Mouse (Mus musculus) lung, adult 18-20 months (tissue): Measurements from ENCODE around the gene Treh.

Source experiments
- DNase-seq, 2 experiments: peaks; one replicate each; pipeline ENCODE4 v3.0.0; 2022; ENCODE audit warnings: mixed read lengths in 2 of 2

Treh gene

DNA sequence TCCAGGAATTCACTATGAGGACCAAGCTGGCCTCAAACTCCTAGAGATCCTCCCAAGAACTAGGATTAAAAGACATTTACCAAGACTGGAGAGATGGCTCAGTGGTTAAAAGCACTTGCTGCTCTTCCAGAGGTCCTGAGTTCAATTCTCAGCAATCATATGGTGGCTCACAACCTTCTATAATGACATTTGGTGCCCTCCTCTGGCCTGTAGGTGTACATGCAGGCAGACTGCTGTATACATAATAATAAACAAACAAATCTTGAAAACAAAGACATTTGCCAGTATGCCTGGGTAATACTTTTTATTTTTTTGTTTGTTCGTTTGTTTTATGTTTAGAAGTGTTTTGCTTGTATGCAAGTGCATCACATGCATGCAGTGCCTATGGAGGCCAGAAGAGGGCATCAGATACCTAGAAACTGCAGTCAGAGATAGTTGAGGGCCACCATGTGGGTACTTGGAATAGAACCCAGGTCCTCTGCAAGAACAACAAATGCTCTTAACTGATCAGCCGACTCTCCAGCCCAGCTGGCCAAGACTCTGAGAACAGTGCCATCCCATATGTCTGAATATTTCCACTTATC is 5.3 kb downstream of the Treh start:
- no peak for DNase-seq

GRCm38 (mm10) chr9:44679565-44679964 is 6.5 kb downstream of the Treh start:
- DNase-seq, result no peak

DNA sequence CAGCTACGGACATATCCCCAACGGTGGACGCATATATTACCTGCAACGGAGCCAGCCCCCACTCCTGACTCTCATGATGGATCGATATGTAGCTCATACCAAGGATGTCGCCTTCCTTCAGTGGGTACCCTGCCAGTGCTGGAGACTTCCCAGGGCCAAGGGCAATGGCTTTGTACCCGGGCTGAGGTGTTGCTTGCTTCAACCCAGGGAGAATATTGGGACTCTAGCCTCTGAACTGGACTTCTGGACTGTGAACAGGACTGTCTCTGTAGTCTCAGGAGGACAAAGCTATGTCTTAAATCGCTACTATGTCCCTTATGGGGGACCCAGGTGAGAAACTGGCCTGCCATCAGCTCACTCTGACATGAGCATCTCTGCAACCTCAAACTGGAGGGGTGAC is 10.0 kb downstream of the Treh start:
- no peak for DNase-seq

DNA sequence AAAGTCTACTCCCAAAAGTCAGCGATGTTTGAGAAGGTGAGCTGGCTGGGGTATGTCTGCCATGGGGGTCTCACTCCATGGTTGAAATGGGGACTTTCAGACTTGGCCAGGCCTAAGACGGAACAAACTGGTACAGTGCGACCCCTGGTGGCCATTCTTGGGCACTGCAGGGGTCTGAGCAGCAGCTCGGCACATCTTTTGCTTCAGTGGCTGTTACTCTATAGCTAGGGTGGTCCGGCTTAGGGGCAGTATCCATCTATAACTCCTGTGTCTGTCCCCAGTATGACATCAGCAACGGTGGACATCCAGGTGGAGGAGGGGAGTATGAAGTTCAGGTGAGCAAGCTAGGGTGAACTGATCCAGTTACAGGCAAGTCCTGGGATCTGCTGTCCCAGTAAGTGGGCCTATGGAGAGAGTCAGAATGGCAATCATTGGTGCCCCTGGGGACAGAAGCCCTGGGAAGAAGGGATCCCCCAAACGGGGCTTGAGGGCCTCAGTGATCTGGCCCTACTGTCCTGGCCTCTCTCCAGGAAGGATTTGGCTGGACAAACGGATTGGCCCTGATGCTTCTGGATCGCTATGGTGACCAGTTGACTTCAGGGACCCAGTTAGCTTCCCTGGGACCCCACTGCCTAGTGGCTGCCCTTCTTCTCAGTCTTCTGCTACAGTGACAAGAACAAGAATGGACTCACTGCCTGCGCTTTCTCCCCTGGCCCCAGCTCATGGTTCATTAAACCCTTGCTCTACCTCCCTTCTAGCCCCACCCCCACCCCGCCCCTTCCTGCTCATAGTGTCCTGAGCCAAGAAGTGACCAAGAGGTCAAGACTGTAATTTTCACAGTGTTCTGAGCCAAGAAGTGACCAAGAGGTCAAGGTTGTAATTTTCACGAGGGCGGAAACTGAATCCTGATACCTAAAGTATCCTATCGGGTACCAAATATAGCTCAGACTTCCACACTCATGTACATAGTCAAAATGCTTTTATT is 12.6 kb downstream of the Treh start:
- DNase-seq, result peak; percentile 57 to 62

GRCm38 (mm10) chr9:44686638-44687037 is 13.6 kb downstream of the Treh start:
- no peak for DNase-seq

- no peak for DNase-seq
These were observed 15.0 kb downstream of the Treh start for GRCm38 (mm10) chr9:44688013-44688412.

- DNase-seq, result peak in 1 of 2 experiments; percentile 54
These were observed 17.6 kb downstream of the Treh start for GRCm38 (mm10) chr9:44690641-44691040.

GRCm38 (mm10) chr9:44691671-44692520 is 18.9 kb downstream of the Treh start:
- DNase-seq, result peak; percentile 87 to 92

- DNase-seq, result no peak
These were observed 20.0 kb downstream of the Treh start for GRCm38 (mm10) chr9:44693071-44693470.

DNA sequence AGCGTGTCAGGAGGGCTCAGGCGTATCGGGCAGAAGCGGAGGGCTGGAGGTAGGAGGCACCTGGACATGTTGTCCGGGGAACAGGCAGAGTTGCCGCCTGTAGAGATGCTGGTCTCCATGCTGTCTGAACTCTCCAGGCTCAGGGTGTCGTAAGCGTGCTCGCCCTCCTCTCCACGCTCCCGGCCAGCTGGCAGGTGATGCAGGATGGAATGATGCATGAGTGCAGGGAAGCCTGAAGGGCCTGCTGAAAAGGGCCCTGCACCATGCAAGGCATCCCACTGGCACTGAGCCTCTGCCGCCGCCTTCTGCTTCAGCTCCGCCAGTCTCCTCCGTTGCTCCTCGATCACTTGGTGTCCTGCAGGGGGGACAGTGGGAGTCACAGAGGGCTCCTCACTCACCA is 24.8 kb downstream of the Treh start:
- DNase-seq, result no peak

- DNase-seq, result no peak
These were observed 26.2 kb downstream of the Treh start for GRCm38 (mm10) chr9:44699196-44699595.

DNA sequence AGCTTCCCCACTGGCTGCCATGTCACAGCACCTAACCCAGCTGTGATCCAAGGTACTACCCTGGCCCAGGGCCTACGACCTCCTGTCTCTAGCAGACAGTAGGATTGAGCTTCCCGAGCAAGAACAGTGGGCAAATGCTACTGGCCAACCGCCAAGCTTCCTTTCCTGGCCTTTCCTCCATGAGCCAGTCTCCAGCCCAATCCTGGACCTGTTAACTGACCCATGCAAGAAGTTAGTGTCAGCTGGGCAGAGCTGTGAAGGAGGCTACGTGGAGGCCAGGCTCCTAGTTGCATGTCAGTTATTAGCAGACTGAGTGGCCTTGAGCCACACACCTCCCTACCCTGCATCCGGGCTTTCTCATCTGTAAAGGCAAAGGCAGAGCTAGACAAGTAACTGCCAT is 26.7 kb downstream of the Treh start:
- DNase-seq, result no peak

GRCm38 (mm10) chr9:44707749-44708428 is 34.9 kb downstream of the Treh start:
- no peak for DNase-seq

DNA sequence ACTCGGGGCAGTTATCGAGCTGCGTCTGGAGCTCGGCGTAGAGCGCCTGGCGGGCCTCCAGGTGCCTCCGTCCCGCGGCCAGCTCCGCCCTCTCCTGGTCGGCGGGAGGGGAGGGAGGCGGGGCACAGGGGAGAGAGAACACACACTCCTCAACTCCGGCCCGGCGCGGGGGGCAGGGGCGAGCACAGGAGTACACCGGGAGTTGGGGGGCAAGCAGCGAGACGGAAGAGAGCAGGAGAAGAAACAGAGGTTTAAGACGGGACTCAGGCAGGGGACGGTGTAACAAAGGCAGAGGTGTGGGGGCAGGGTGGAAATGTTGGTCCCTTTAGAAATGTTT is 35.4 kb downstream of the Treh start:
- peak; percentile 83 to 87 for DNase-seq

DNA sequence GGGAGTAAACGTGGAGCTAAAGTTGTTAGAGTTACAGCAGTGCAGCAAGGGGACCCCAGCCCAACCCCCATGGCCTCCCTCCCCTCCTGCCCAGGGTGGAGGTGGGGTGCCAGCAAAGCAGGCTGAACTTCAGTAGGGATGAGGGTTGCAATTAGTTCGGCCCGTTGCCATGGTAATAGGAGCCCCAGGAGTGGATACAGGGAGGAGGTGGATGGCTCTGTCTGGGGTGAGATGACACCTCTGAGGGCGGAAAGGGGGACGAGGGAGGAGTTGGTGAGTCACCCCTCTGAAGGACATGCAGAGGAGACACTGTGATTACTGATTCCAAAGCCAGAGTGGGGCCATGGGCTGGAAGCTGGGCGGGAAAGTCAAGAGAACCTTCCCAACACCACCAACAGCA is 35.9 kb downstream of the Treh start:
- no peak for DNase-seq

GRCm38 (mm10) chr9:44709600-44709999 is 36.6 kb downstream of the Treh start:
- peak in 1 of 2 experiments; percentile 37 for DNase-seq

DNA sequence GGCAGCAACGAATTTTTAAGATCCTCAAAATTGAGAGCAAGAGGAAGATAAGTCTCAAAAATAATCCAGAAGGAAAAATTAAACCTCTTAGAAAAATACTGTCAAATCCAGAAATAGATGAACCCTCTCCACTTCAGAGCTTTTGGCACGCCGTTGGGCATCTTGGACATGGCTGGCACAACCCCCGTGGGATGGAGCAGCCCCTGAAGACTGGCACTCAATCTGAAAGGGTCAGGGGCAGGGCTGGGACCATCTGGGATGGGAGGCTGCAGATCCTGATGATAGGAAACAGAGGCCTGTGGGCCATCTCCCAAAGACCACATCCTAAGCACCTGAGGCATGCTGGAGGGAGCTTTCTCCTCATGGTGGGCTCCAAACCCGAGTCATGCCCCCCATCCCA is 37.2 kb downstream of the Treh start:
- DNase-seq, result no peak

DNA sequence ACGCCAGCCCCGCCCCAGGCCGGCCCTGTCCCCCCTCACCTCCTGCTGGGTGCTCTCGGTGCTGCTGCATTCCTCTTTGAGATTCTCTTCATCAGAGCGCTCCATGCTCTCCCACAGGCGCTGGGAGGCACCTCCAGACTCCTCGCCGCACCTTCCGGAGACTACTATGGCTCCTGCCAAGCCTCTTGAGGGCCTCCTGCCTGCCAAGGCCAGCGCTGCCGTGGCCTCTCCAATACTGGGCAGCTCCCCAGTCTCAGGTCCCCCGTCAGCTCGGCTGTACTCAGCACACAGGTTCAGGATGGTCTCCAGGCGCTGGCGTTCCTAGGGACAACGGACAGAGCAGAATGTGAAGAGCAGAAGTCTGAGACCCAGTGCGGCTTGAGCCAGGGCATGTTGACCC is 38.6 kb downstream of the Treh start:
- peak; percentile 67 to 81 for DNase-seq

GRCm38 (mm10) chr9:44713080-44713479 is 40.0 kb downstream of the Treh start:
- peak; percentile 73 to 82 for DNase-seq

DNA sequence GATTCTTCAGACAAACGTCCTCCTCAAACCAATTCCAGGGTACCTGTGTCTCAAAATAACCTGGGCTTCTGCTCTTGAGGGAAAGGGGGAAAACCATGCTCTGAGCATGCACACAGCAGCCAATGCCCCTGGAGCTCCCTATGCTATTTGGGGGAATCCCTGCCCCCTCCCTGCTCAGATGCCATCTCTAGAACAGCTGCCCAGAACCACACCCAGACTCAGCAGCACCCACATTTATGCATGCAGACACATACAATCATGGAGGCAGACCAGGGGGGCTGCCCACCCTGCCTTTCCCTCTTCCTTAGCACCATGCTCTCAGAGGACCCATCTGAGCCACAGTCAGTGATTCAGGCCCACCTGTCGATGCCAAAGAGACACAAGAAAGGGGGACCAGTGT is 40.5 kb downstream of the Treh start:
- no peak for DNase-seq

DNA sequence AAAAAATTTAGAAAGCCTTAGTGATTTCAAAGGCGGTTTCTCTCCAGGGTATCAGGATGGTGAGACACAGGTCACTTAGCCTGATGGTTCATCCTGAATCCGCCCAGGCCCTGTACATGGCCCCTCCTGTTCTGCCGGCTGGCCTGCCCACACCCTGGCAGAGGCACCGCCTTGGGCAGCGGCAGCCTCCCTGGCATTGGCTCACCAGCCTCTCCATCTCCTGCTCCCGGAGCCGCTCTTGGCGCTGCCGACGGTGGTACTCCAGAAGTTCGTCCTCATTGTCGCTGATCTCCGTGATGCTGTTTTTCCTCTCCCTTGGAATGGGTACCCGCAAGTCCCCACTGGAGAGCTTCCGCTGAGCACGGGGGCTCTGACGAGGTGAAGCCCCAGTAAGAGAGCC is 42.1 kb downstream of the Treh start:
- DNase-seq, result no peak

DNA sequence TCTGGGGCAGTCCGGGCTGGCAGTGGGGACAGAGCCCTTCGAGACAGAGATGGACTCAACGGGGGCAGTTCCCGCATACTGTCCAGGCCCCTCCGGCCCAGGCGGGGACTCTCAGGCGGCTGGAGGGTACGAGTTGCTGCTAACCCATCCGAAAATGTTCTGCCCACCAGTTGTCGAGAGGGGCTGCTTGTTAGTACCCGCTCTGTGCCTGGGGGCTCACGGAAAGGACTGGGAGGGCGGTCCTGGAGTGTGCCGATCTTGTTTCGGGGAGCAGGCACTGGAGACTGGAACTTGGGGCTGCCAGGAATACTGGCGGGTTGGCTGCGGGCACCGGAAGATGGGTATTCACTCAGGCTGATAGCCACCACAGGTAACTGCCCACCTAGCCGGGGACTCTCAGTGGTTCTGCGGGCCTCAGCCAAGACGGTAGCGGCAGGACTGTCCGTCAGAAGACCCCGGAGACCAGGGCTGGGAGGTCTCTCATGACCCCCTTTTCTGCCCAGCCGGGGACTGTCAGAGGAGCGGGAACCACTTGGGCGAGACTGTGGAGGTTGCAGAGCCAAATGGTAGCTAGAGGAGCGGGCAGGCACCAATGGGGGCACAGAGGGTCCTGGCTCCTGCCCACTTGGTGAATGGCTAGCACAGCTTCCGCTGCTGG is 42.8 kb downstream of the Treh start:
- DNase-seq, result no peak
